Mouse (Mus musculus): Measurements from ENCODE around the gene Pitpnm1.
"Not testable (repeated sequence)": the region's sequence is repeated elsewhere in the genome, so short reads cannot be mapped to it uniquely, and the experiment has no call there.

Gene Pitpnm1

GRCm38 (mm10) chr19:4120496-4120895 lies 20.7 kb downstream of the Pitpnm1 start:
- DNase-seq, result no peak

GRCm38 (mm10) chr19:4121097-4121805 lies 21.5 kb downstream of the Pitpnm1 start:
- DNase-seq, result peak; percentile 99

GRCm38 (mm10) chr19:4121896-4122295 lies 22.1 kb downstream of the Pitpnm1 start:
- DNase-seq, result not testable (repeated sequence)

- DNase-seq, result no peak
Measured at GRCm38 (mm10) chr19:4122411-4123370, 22.9 kb downstream of the Pitpnm1 start.

GRCm38 (mm10) chr19:4124432-4124831 lies 24.6 kb downstream of the Pitpnm1 start:
- DNase-seq, result no peak

- not testable (repeated sequence) for DNase-seq
Measured at GRCm38 (mm10) chr19:4125268-4125667, 25.5 kb downstream of the Pitpnm1 start.

- peak; percentile 99 for DNase-seq
Measured at GRCm38 (mm10) chr19:4125741-4126696, 26.2 kb downstream of the Pitpnm1 start, which contains the start of gene Aip. Gene Aip (minus strand): TSS chr19:4125858.

GRCm38 (mm10) chr19:4126759-4127495 lies 27.1 kb downstream of the Pitpnm1 start:
- DNase-seq, result peak; percentile 40

GRCm38 (mm10) chr19:4129462-4129861 lies 29.7 kb downstream of the Pitpnm1 start:
- DNase-seq, result no peak

GRCm38 (mm10) chr19:4130106-4130505 lies 30.3 kb downstream of the Pitpnm1 start:
- DNase-seq, result no peak

- DNase-seq, result no peak
Measured at GRCm38 (mm10) chr19:4131075-4131474, 31.3 kb downstream of the Pitpnm1 start.

- DNase-seq, result no peak
Measured at GRCm38 (mm10) chr19:4131768-4132167, 32.0 kb downstream of the Pitpnm1 start.

GRCm38 (mm10) chr19:4134354-4134753 lies 34.6 kb downstream of the Pitpnm1 start:
- no peak for DNase-seq

- DNase-seq, result not testable (repeated sequence)
Measured at GRCm38 (mm10) chr19:4135229-4135962, 35.6 kb downstream of the Pitpnm1 start.

GRCm38 (mm10) chr19:4135963-4136345 lies 36.2 kb downstream of the Pitpnm1 start:
- DNase-seq, result not testable (repeated sequence)

- no peak for DNase-seq
Measured at GRCm38 (mm10) chr19:4136463-4136862, 36.7 kb downstream of the Pitpnm1 start.

GRCm38 (mm10) chr19:4137913-4138312 lies 38.1 kb downstream of the Pitpnm1 start:
- no peak for DNase-seq

GRCm38 (mm10) chr19:4139446-4139845 lies 39.6 kb downstream of the Pitpnm1 start, which contains the start of gene Gpr152:
Gene Gpr152 (plus strand): TSS chr19:4139787.
- DNase-seq, result no peak

- DNase-seq, result no peak
Measured at GRCm38 (mm10) chr19:4140147-4140546, 40.3 kb downstream of the Pitpnm1 start.

- no peak for DNase-seq
Measured at GRCm38 (mm10) chr19:4142416-4143173, 42.8 kb downstream of the Pitpnm1 start.
